Mouse (Mus musculus): ENCODE data around the gene Cdkn2aip. TPM values are rescaled to one million over a fixed set of nuclear protein-coding genes. Genes with fewer than 3 reads are reported as not detected.

Gene Cdkn2aip
- polyA plus RNA-seq, 1 experiment from 2014 or later: 46.3 TPM

Other genes with a start within 250 kb of the Cdkn2aip start
- 44.5 and 49.7 TPM in 2 replicates for gene Trappc11, start 180.5 kb downstream of the Cdkn2aip start, polyA plus RNA-seq (2014; fragmentation: Nextera tagmentation; extraction: Ambion mirVana)
- 56.8 and 57.8 TPM in 2 replicates for gene Rwdd4a, start 180.3 kb downstream of the Cdkn2aip start, polyA plus RNA-seq (2014; fragmentation: Nextera tagmentation; extraction: Ambion mirVana)
- 13.2 and 13.3 TPM in 2 replicates for gene Ing2, start 38.4 kb downstream of the Cdkn2aip start, polyA plus RNA-seq (2014; fragmentation: Nextera tagmentation; extraction: Ambion mirVana)
- 0.39 TPM in 1 of 2 replicates, not detected in the other for gene Cldn24, start 108.2 kb upstream of the Cdkn2aip start, polyA plus RNA-seq (2014; fragmentation: Nextera tagmentation; extraction: Ambion mirVana)
- gene Cldn22, start 110.5 kb upstream of the Cdkn2aip start, polyA plus RNA-seq (2014; fragmentation: Nextera tagmentation; extraction: Ambion mirVana): not detected in 2 replicates